Mouse (Mus musculus): Measurements from ENCODE around the gene Syn3. TPM values are rescaled to one million over a fixed set of nuclear protein-coding genes. Genes with fewer than 3 reads are reported as not detected.

The Syn3 gene
- total and polyA plus RNA-seq, 2 experiments from 2014 or later = 18.3 to 67.4 TPM

DNA sequence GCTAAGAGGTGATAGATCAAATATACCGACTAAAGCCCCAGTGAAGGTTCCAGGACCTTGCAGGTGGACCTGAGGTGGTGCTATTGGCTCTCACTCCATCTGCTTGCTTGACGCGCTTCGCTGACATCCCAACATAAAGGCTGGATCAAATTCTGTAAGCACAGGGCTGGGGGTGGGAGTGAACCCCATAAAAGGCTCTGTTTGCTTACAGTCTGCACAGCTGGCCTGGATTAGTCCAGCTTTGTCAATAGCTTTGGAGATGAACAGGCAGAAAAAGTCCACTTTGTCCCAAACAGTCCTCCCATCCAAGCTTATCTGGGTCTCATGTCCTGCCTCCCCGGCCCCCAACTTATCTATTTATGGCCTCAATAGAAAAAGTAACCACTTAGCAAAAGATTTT is 347.3 kb downstream of the Syn3 start:
- no peaks in the 10 kb centered on the region for H3K27me3 ChIP-seq (ENCODE audit: insufficient read depth, low read length)
- no peak overlapping the region for H3K27ac ChIP-seq
- DNase-seq (ENCODE audit: low spot score) = no peak
- no peak for ATAC-seq
- TF ChIP-seq CTCF (IDR thresholded peaks at IDR 0.05; ENCODE audit: low read depth) = no peak
- WGBS = 90% methylated on average over 5 of the region's 5 CpGs
- no peaks in the 10 kb centered on the region for H3K4me1 ChIP-seq (ENCODE audit: insufficient read depth, low read length)
- H3K36me3 ChIP-seq (ENCODE audit: insufficient read depth, low read length) = no peaks in the 10 kb centered on the region
- no peak overlapping the region for H3K4me2 ChIP-seq (ENCODE audit: low read depth, low read length)
- no peak overlapping the region for H3K9ac ChIP-seq (replicated peaks; ENCODE audit: low read length)
- H3K9me3 ChIP-seq (ENCODE audit: low read length) = no peaks in the 10 kb centered on the region
- H3K4me3 ChIP-seq (ENCODE audit: low read length) = no peak overlapping the region

DNA sequence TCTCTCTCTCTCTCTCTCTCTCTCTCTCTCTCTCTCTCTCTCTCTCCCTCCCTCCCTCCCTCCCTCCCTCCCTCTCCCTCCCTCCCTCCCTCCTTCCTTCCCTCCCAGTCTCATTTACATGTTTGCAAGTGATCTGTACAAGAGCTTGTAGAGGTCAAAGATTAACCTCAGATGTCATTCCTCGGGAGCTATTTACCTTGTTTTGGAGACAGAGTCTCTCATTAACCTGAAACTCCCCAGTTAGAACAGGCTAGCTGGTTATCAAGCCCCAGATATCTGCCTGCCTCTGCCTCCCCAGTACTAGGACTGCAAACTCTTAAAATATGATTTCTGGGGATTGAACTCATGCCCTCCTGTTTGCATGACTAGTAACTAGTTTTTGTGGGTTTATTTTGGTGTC is 348.6 kb downstream of the Syn3 start:
- no peak overlapping the region for H3K4me2 ChIP-seq (ENCODE audit: low read depth, low read length)
- no peak overlapping the region for H3K4me3 ChIP-seq (ENCODE audit: low read length)
- H3K4me1 ChIP-seq (ENCODE audit: insufficient read depth, low read length) = no peaks in the 10 kb centered on the region
- TF ChIP-seq CTCF (IDR thresholded peaks at IDR 0.05; ENCODE audit: low read depth) = no peak
- no peaks in the 10 kb centered on the region for H3K36me3 ChIP-seq (ENCODE audit: insufficient read depth, low read length)
- no peak for ATAC-seq
- H3K9me3 ChIP-seq (ENCODE audit: low read length) = no peaks in the 10 kb centered on the region
- DNase-seq (ENCODE audit: low spot score) = no peak
- WGBS = 58% methylated on average over 1 of the region's 1 CpGs
- H3K9ac ChIP-seq (replicated peaks; ENCODE audit: low read length) = no peak overlapping the region
- H3K27ac ChIP-seq = no peak overlapping the region
- no peaks in the 10 kb centered on the region for H3K27me3 ChIP-seq (ENCODE audit: insufficient read depth, low read length)

DNA sequence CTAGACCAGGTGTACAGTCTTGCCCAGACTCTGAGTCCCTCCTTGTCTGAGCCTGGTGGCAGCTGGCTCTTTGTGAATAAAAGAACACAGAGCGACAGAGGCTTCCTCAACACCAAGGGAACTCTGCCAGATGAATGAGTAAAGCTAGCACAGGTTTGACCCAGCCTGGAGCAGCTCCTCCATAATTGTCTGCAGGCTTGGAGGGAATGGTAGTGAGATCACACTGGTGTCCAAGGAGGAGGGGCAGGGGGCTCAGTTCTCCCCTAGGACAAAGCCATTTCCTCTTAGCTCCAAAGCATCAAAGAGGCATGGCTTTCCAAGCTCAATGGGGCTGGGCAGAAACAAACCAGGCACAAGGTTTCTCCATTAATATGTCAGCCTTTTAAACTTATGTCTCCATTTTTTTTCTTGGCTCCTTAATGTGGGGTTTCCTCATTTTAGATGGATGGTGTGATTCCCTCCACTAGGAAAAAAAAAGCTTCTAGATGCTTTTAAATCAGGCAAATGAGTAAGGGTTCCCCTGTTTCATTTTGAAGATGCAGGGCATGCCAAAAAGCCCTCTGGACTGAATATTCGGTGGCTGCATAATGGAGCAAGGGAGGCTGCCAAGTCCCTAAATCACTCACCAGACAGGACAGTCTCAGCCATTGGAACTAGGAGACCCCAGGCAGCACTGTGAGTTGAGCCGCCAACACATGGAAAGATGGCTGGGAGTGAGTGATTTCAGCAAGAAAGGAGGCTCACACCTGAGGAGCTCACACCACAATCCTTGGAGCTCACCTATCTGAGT is 349.5 kb downstream of the Syn3 start:
- 52% methylated on average over 3 of the region's 3 CpGs for WGBS
- H3K9ac ChIP-seq (replicated peaks; ENCODE audit: low read length) = no peak overlapping the region
- TF ChIP-seq CTCF (IDR thresholded peaks at IDR 0.05; ENCODE audit: low read depth) = no peak

DNA sequence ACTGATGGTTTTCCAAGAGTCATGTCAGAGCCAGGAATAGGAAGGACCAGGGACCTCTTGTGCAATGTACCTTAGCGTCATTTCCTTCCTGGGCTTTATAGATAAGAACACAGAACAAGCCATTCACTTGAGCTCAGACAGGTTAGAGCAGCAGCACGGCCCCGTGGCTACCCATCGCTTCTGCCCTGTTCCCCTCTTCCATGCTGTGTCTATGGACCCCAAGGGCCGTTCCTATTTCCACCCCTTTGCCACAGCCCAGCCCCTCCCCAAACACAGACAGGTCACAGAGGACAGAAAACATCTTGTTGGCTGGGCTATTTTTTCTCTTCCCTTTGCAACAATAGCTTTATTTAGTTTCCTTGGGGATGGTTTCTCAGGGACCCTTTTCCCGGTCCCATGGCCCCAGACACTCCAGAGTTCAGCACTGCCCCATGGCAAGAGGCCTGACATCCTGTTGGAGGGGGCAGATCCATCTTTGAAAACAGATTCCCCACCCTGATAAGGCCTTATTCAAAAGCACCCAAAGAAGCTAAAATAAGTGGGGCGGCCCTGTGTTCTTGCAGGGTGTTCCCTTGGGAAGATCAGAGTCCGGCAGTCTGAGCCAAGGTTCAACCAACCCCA is 359.5 kb downstream of the Syn3 start:
- no peaks in the 10 kb centered on the region for H3K9me3 ChIP-seq (ENCODE audit: low read length)
- no peaks in the 10 kb centered on the region for H3K27me3 ChIP-seq (ENCODE audit: insufficient read depth, low read length)
- TF ChIP-seq CTCF (IDR thresholded peaks at IDR 0.05; ENCODE audit: low read depth) = no peak
- DNase-seq (ENCODE audit: low spot score) (no peak), ATAC-seq (no peak)
- no peak overlapping the region for H3K27ac ChIP-seq
- H3K9ac ChIP-seq (replicated peaks; ENCODE audit: low read length) = no peak overlapping the region
- H3K4me3 ChIP-seq (ENCODE audit: low read length) = no peak overlapping the region
- H3K4me1 ChIP-seq (ENCODE audit: insufficient read depth, low read length) = no peaks in the 10 kb centered on the region
- 75% methylated on average over 8 of the region's 8 CpGs for WGBS
- H3K4me2 ChIP-seq (ENCODE audit: low read depth, low read length) = no peak overlapping the region
- no peaks in the 10 kb centered on the region for H3K36me3 ChIP-seq (ENCODE audit: insufficient read depth, low read length)

More for the DNA sequence above, 349.5 kb downstream of the Syn3 start:
- peak; percentile 54; the same call in 1 of the 2 replicates for ATAC-seq
- H3K27me3 ChIP-seq (ENCODE audit: insufficient read depth, low read length) = no peaks in the 10 kb centered on the region
- DNase-seq (ENCODE audit: low spot score) = peak; percentile 42
- no peaks in the 10 kb centered on the region for H3K9me3 ChIP-seq (ENCODE audit: low read length)
- H3K27ac ChIP-seq = 0 out of 2 replicates have a peak overlapping the region, but pooled peaks have one; percentile 15
- no peaks in the 10 kb centered on the region for H3K4me1 ChIP-seq (ENCODE audit: insufficient read depth, low read length)
- no peak overlapping the region for H3K4me3 ChIP-seq (ENCODE audit: low read length)
- H3K4me2 ChIP-seq (ENCODE audit: low read depth, low read length) = no peak overlapping the region
- H3K36me3 ChIP-seq (ENCODE audit: insufficient read depth, low read length) = no peaks in the 10 kb centered on the region

DNA sequence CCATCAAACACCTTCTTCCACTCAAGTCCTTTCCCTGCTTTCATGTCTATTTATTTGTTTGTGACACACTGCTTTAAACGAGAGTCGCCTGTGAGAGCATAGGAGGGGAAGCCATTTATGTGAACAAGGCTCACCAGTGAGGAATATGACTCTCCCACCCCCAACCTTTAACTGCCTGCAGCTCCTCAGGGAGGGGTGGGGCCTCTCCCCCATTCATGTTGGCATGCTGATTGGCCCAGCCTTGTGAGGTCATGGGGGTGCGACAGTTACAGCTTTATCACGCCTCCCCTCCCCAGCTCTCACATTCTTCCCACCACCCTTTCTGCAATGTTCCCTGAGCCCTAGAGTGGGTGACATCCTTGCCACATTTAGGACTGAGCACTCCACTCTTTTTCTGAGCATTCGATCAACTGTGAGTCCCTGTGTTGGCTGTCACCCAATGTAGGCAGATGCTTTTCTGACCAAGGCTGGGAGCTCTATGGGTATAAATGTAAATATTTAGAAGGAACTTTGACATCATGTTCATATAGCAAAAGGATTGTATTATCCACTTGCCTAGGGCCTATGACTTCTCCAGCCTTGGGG is 361.0 kb downstream of the Syn3 start:
- no peak for ATAC-seq
- no peak overlapping the region for H3K4me3 ChIP-seq (ENCODE audit: low read length)
- H3K4me2 ChIP-seq (ENCODE audit: low read depth, low read length) = no peak overlapping the region
- WGBS = 61% methylated on average over 5 of the region's 5 CpGs
- no peaks in the 10 kb centered on the region for H3K27me3 ChIP-seq (ENCODE audit: insufficient read depth, low read length)
- TF ChIP-seq CTCF (IDR thresholded peaks at IDR 0.05; ENCODE audit: low read depth) = no peak
- no peak overlapping the region for H3K9ac ChIP-seq (replicated peaks; ENCODE audit: low read length)
- no peaks in the 10 kb centered on the region for H3K4me1 ChIP-seq (ENCODE audit: insufficient read depth, low read length)
- no peaks in the 10 kb centered on the region for H3K36me3 ChIP-seq (ENCODE audit: insufficient read depth, low read length)
- no peak overlapping the region for H3K27ac ChIP-seq
- H3K9me3 ChIP-seq (ENCODE audit: low read length) = no peaks in the 10 kb centered on the region
- DNase-seq (ENCODE audit: low spot score) = no peak

DNA sequence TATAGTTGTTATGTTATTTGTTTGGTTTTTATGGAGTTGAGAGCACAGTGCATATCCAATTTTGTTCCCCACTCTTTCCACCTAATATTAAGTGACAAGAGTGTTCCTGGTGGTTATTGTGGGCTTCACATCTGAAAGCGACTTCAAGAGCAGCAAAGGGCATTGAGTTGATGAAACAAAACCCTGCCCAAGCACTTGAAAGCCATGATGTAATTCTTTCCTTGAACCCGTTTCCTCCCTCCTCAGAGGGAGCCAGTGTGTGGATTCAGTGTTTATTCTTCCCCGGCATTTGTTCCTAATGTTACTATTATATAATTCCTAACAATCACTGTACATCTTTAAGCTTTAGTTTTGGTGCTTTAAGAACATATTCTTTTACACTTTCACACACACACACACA is 361.6 kb downstream of the Syn3 start:
- Histone ChIP-seq H3K27ac (no peak overlapping the region), H3K9ac (replicated peaks; ENCODE audit: low read length) (no peak overlapping the region), H3K27me3 (ENCODE audit: insufficient read depth, low read length) (no peaks in the 10 kb centered on the region), H3K4me1 (ENCODE audit: insufficient read depth, low read length) (no peaks in the 10 kb centered on the region), H3K36me3 (ENCODE audit: insufficient read depth, low read length) (no peaks in the 10 kb centered on the region), H3K4me2 (ENCODE audit: low read depth, low read length) (no peak overlapping the region), H3K4me3 (ENCODE audit: low read length) (no peak overlapping the region), H3K9me3 (ENCODE audit: low read length) (no peaks in the 10 kb centered on the region)
- WGBS = 76% methylated on average over 3 of the region's 3 CpGs
- ATAC-seq = no peak
- TF ChIP-seq CTCF (IDR thresholded peaks at IDR 0.05; ENCODE audit: low read depth) = no peak
- DNase-seq (ENCODE audit: low spot score) = no peak

Measured in hindbrain, postnatal 0 days (tissue).